Mouse (Mus musculus) MEL (cell line): ENCODE results near the gene Nr2f2.

Source experiments
- CTCF ChIP-seq, 3 experiments: IDR thresholded peaks in 2 of 3; conservative IDR thresholded peaks in 1 of 3; 2 replicates each; pipeline ENCODE4 v1.5.1; 2011 to 2012; ENCODE audit warnings: low read length in 3 of 3, low read depth in 2 of 3, mild to moderate bottlenecking in 2 of 3, improper control_type of control experiment in 1 of 3, inconsistent platforms in 1 of 3, mixed read lengths in 1 of 3, moderate library complexity in 1 of 3; ENCODE audit not compliant: control insufficient read depth in 1 of 3, insufficient read depth in 1 of 3, poor library complexity in 1 of 3, severe bottlenecking in 1 of 3
- KAT2A ChIP-seq: conservative IDR thresholded peaks from 2 replicates; pipeline ENCODE4 v1.6.1; 2012; ENCODE audit warnings: low read depth, low read length, improper control_type of control experiment, inconsistent platforms
- NRF1 ChIP-seq: IDR thresholded peaks from 2 replicates; pipeline ENCODE4 v1.6.1; 2014; ENCODE audit warnings: low read depth, mild to moderate bottlenecking, inconsistent platforms, low read length, improper control_type of control experiment, moderate library complexity; ENCODE audit not compliant: poor library complexity, insufficient read depth, severe bottlenecking
- TBP ChIP-seq: IDR thresholded peaks from 2 replicates; pipeline ENCODE4 v1.8.0; 2011; ENCODE audit warnings: low read depth, low read length, improper control_type of control experiment
- TCF12 ChIP-seq: IDR thresholded peaks from 2 replicates; pipeline ENCODE4 v1.6.1; 2014; ENCODE audit warnings: low read depth, mild to moderate bottlenecking, inconsistent platforms, low read length, improper control_type of control experiment, moderate library complexity
- USF1 ChIP-seq: IDR thresholded peaks from 2 replicates; pipeline ENCODE4 v1.6.1; 2014; ENCODE audit warnings: low read depth, mild to moderate bottlenecking, inconsistent platforms, low read length, improper control_type of control experiment, moderate library complexity

DNA sequence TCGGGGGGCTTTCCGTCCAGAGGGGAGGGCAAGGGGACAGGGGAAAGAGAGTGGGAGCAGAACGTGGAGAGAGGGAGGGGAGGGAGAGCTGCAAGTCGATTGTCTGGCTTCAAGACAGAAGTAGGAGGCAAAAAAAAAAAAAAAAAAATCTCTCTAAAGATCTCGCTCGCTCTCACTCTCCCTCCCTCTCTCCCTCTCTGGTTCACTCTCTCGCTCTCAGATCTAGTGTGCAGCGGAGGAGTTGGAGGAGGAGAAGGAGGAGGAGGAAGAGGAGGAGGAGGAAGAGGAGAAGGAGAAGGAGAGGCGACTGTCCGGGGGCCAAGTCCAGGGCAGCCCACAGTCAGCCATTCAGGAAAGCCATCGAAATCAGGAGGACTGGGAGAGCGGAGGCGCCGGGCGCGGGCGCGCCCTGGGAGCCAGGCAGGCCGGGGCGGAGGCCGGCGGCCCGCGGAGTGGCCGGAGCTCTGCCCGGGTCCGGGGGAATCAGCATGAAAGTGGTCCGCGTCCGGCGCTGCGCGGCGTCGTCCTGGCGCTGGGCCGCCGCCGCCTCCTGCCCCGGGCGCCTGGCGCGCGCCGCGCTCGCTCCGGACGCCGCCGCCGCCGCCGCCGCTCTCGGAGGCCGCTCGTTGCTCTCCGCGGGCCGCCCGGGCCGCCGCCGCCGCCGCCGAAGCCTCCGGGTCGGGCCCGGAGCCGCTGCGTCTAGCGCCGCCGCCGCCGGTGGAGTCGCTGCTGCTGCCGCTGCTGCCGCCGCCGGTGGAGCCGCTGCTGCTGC, 5.7 kb downstream of the Nr2f2 start:
- TF ChIP-seq KAT2A (no peak), CTCF (IDR thresholded peaks at IDR 0.05 in 2 of 3, conservative IDR thresholded peaks at IDR 0.05 in 1 of 3; ENCODE audit: control insufficient read depth in 1 of 3, insufficient read depth in 1 of 3, low read depth in 2 of 3, low read length in 3 of 3, poor library complexity in 1 of 3, severe bottlenecking in 1 of 3) (no peak), TBP (no peak), NRF1 (no peak), TCF12 (no peak), USF1 (no peak)
